Mouse (Mus musculus): ENCODE measurements at regions not wholly inside any gene's neighbourhood (a gene's known extent, or its start where the extent isn't known, plus 50 kb on each side); places are given as distances from the start of the nearest gene placed in this dataset.

- TF ChIP-seq POLR2A (IDR thresholded peaks at IDR 0.05; ENCODE audit: control insufficient read depth, low read depth, low read length): no peak
- TF ChIP-seq CTCF (IDR thresholded peaks at IDR 0.05; ENCODE audit: control insufficient read depth, insufficient read depth, insufficient replicate concordance, low read depth, low read length): no peak
Measured at GRCm38 (mm10) chr17:64897473-64897872, 61.6 kb upstream of the 4930583I09Rik start.
